Mouse (Mus musculus) midbrain, embryonic 11.5 days (tissue): Measurements from ENCODE around the gene Ezr. TPM values are rescaled to one million over a fixed set of nuclear protein-coding genes. Genes with fewer than 3 reads are reported as not detected.

Source experiments
- ATAC-seq: fragments of 200-750 bp; cut with Nextera tagmentation; 2 replicates; pipeline ENCODE4 v1.8.0; 2017; ENCODE audit warnings: moderate TSS enrichment, moderate library complexity; ENCODE audit not compliant: low FRiP score
- DNase-seq: peaks from one replicate; pipeline ENCODE4 v3.0.0; 2015; ENCODE audit warnings: low spot score; ENCODE audit errors: missing footprints
- H3K27ac ChIP-seq: fragments of 300-500 bp; sonication (generic); 2 replicates; pipeline ENCODE4 v1.5.1; 2014; ENCODE audit warnings: low read depth, low read length
- H3K27me3 ChIP-seq: fragments of 300-500 bp; sonication (generic); 2 replicates; pipeline ENCODE4 v1.6.1; 2014; ENCODE audit warnings: mild to moderate bottlenecking, low read length, moderate library complexity, mixed read lengths; ENCODE audit not compliant: control insufficient read depth, insufficient read depth
- H3K36me3 ChIP-seq: fragments of 300-500 bp; sonication (generic); 2 replicates; pipeline ENCODE4 v1.6.1; 2014; ENCODE audit warnings: mild to moderate bottlenecking, low read length, moderate library complexity, mixed read lengths; ENCODE audit not compliant: control insufficient read depth, insufficient read depth
- H3K4me1 ChIP-seq: fragments of 300-500 bp; sonication (generic); 2 replicates; pipeline ENCODE4 v1.6.1; 2014; ENCODE audit warnings: low read length; ENCODE audit not compliant: control insufficient read depth, insufficient read depth
- H3K4me2 ChIP-seq: fragments of 300-500 bp; sonication (generic); 2 replicates; pipeline ENCODE4 v1.6.1; 2014; ENCODE audit warnings: mild to moderate bottlenecking, moderate library complexity
- H3K4me3 ChIP-seq: fragments of 300-500 bp; sonication (generic); 2 replicates; pipeline ENCODE4 v1.5.1; 2014; ENCODE audit warnings: low read depth, low read length
- H3K9ac ChIP-seq: fragments of 300-500 bp; sonication (generic); 2 replicates; pipeline ENCODE4 v1.6.1; 2014; ENCODE audit warnings: low read length
- H3K9me3 ChIP-seq: fragments of 300-500 bp; sonication (generic); 2 replicates; pipeline ENCODE4 v1.6.1; 2016; ENCODE audit warnings: low read length; ENCODE audit not compliant: control insufficient read depth
- WGBS: fragments of 180-500 bp; shearing (Covaris S2); extraction: QIAGEN DNeasy Blood & Tissue Kit; methylation state at CpG from one replicate; pipeline ENCODE4 v1.1.7; 2014; 5-methylcytosine and 5-hydroxymethylcytosine counted together
- polyA plus RNA-seq: library from polyadenylated mRNA; unstranded; fragments of >200 nt; fragmentation: Nextera tagmentation; extraction: Ambion mirVana; gene quantifications from 2 replicates; pipeline ENCODE4 v1.2.1, GENCODE M21; 2014

The Ezr gene
- polyA plus RNA-seq, 1 experiment from 2014 or later: 51.0 TPM

DNA sequence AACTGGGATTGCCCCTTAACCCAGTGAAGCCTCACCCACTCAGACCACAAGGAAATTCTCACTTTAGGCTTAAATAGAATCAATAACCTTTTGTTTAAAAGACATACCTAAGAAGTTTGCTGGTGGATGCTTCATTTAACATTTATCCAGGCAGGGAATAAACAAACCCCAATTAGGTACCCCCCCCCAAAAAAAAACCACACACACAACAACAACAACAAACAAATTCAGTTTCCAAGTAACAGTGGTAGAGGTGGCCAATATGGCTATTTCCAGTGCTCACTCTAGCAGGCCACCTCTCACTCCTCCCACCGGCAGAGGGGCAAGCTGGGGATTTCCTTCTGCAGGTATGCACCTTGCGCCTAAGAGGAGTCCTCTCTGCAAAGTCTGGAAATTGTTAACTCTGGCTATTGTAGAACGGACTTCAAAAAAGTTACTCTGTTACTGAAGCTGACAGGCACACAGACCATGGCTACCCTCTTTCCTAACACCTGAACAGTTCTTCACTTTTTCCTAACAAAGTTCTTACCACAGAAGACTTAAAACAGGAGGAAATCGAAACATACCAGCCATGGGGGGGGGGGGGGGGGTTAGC lies 2.0 kb downstream of the Ezr start:
- no peaks in the 10 kb centered on the region for H3K36me3 ChIP-seq
- H3K4me2 ChIP-seq: no peak overlapping the region
- H3K27me3 ChIP-seq: peaks cover 25% of the 10 kb centered on the region
- ATAC-seq: no peak
- DNase-seq: no peak
- H3K27ac ChIP-seq: no peak overlapping the region
- H3K9me3 ChIP-seq: no peaks in the 10 kb centered on the region
- WGBS: 60% methylated on average over 4 of the region's 4 CpGs
- peaks cover 15% of the 10 kb centered on the region for H3K4me1 ChIP-seq
- H3K9ac ChIP-seq: no peak overlapping the region
- H3K4me3 ChIP-seq: no peak overlapping the region

- DNase-seq (no peak), ATAC-seq (no peak)
- peaks cover 25% of the 10 kb centered on the region for H3K27me3 ChIP-seq
- H3K4me3 ChIP-seq: no peak overlapping the region; the same call in 1 of the 2 replicates
- no peaks in the 10 kb centered on the region for H3K9me3 ChIP-seq
- H3K27ac ChIP-seq: no peak overlapping the region
- H3K9ac ChIP-seq: no peak overlapping the region
- 37% methylated on average over 7 of the region's 7 CpGs for WGBS
- H3K4me1 ChIP-seq: peaks cover 15% of the 10 kb centered on the region
- peak overlapping the region; percentile 70; the same call in 1 of the 2 replicates for H3K4me2 ChIP-seq
- no peaks in the 10 kb centered on the region for H3K36me3 ChIP-seq
These were observed 3.0 kb downstream of the Ezr start for GRCm38 (mm10) chr17:6779632-6780031.

- peaks cover 15% of the 10 kb centered on the region for H3K4me1 ChIP-seq
- peak overlapping the region; percentile 44 for H3K9ac ChIP-seq
- peak overlapping the region; percentile 70 for H3K4me2 ChIP-seq
- H3K9me3 ChIP-seq: no peaks in the 10 kb centered on the region
- 10% methylated on average over 23 of the region's 23 CpGs for WGBS
- H3K27me3 ChIP-seq: peaks cover 25% of the 10 kb centered on the region
- peak; percentile 95 for DNase-seq
- peak overlapping the region; percentile 29 for H3K4me3 ChIP-seq
- no peaks in the 10 kb centered on the region for H3K36me3 ChIP-seq
- ATAC-seq: peak; percentile 36; the same call in 1 of the 2 replicates
- H3K27ac ChIP-seq: no peak overlapping the region
These were observed 3.6 kb downstream of the Ezr start for GRCm38 (mm10) chr17:6778771-6779509.

DNA sequence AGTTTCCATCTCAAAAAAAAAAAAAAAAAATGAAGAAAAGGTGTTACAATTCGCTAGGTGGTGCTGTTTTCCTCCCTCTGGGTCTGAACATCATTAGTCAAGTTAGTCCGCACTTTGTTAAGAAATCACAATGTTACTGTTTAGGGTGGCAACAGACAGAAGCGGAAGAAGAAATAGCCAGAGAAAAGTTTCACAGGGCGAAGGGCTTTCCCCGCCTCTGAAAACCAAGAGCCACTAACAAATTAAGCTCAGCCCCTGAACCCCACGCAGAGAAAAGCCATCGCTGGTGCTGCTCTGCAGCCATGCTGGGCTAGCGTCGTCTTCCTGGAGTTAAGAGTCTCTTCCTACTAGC lies 4.3 kb downstream of the Ezr start:
- Histone ChIP-seq H3K27me3 (peaks cover 22% of the 10 kb centered on the region), H3K4me1 (peaks cover 13% of the 10 kb centered on the region), H3K36me3 (no peaks in the 10 kb centered on the region), H3K9me3 (no peaks in the 10 kb centered on the region), H3K27ac (no peak overlapping the region), H3K9ac (peak overlapping the region; percentile 44; the same call in 1 of the 2 replicates), H3K4me3 (peak overlapping the region; percentile 29), H3K4me2 (peak overlapping the region; percentile 70)
- DNase-seq: peak; percentile 93
- ATAC-seq: no peak
- 2% methylated on average over 9 of the region's 9 CpGs for WGBS

DNA sequence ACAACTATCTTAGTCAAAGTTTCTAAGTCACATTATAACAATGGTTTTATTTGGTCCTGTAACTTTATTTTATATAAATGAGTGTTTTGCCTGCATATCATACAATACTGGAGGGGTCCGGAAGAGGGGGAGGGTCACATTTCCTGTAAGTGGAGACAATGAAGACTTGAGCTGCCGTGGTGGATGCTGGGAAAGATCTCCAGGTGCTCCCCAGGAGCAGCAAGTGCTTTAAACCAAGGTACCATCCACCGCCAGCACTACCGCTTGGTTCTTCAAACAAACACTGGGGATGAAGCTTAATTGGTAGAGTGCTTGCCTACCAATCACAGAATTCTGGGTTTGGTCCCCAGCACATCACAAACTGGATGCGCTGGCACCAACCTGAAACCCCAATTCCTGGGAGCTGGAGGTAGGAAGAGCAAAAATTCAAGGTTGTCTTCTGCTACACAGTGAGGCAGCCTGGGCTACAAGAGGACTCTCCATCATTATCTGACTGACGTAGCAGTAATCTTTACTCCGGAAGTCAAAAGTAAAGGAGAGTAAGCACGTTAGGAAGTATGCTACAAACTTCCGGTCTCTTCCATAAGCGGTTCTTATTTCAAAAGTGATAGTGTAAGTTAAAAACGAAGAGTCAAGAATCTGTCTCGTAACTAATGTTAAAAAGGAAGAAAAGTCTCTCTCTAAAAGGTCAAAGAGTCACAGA lies 4.8 kb downstream of the Ezr start:
- Histone ChIP-seq H3K9me3 (no peaks in the 10 kb centered on the region), H3K27me3 (peaks cover 22% of the 10 kb centered on the region), H3K4me1 (peaks cover 11% of the 10 kb centered on the region), H3K9ac (no peak overlapping the region), H3K36me3 (no peaks in the 10 kb centered on the region), H3K4me3 (no peak overlapping the region), H3K4me2 (peak overlapping the region; percentile 70; the same call in 1 of the 2 replicates), H3K27ac (no peak overlapping the region)
- 69% methylated on average over 12 of the region's 12 CpGs for WGBS
- DNase-seq (no peak), ATAC-seq (no peak)

DNA sequence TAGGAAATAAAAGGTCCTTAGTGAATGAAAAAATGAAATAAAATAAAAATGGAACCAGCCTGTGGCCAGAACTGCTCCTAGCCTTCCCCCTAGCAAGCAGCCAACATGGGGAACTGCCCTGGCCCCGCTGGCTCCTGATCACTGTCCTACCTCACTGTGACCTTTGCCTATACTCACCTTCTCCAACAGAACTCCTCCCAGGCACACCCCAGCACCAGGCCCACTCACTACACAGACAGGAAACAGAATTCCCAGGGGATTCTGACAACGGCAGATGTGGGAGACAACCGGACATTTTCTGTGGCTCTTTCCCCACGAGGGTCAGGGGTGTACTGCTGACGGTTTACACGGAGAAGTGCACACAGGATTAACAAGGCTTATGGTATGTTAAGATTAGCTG lies 5.5 kb downstream of the Ezr start:
- H3K27ac ChIP-seq: no peak overlapping the region

GRCm38 (mm10) chr17:6776576-6776975 lies 6.0 kb downstream of the Ezr start:
- ATAC-seq: no peak
- Histone ChIP-seq H3K4me1 (peaks cover 11% of the 10 kb centered on the region), H3K9ac (no peak overlapping the region), H3K4me3 (no peak overlapping the region), H3K27ac (no peak overlapping the region), H3K27me3 (peaks cover 14% of the 10 kb centered on the region), H3K4me2 (no peak overlapping the region), H3K36me3 (no peaks in the 10 kb centered on the region), H3K9me3 (no peaks in the 10 kb centered on the region)
- WGBS: 28% methylated on average over 5 of the region's 5 CpGs
- no peak for DNase-seq

More for the DNA sequence above, 5.5 kb downstream of the Ezr start:
- H3K9ac ChIP-seq: no peak overlapping the region
- ATAC-seq (no peak), DNase-seq (no peak)
- peaks cover 11% of the 10 kb centered on the region for H3K4me1 ChIP-seq
- 77% methylated on average over 6 of the region's 6 CpGs for whole genome bisulfite sequencing
- no peaks in the 10 kb centered on the region for H3K9me3 ChIP-seq
- H3K4me3 ChIP-seq: no peak overlapping the region
- peaks cover 18% of the 10 kb centered on the region for H3K27me3 ChIP-seq
- no peaks in the 10 kb centered on the region for H3K36me3 ChIP-seq
- H3K4me2 ChIP-seq: no peak overlapping the region

- Histone ChIP-seq H3K4me3 (no peak overlapping the region), H3K9ac (no peak overlapping the region), H3K27ac (no peak overlapping the region), H3K36me3 (no peaks in the 10 kb centered on the region), H3K4me2 (no peak overlapping the region), H3K9me3 (no peaks in the 10 kb centered on the region), H3K27me3 (peaks cover 11% of the 10 kb centered on the region), H3K4me1 (peaks cover 11% of the 10 kb centered on the region)
- 67% methylated on average over 6 of the region's 6 CpGs for WGBS
- no peak for DNase-seq
- ATAC-seq: no peak
These were observed 6.5 kb downstream of the Ezr start for GRCm38 (mm10) chr17:6776123-6776522.

DNA sequence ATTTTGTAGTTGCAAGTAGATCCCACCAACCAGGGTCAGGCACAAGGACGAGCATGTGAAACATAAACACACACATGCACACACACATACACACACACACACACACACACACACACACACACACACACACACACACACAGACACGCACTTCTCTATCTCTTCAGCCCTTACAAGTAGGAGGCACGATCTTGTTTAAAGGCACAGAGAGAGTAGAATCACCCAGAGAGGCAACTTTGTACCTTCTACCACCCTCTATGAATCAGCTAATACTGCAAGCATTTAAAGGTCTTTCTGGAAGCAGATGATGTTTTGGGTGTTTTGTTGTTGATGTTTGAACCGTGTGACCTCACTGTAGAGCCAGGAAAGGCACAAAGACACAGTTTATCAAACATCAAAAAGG lies 6.9 kb downstream of the Ezr start:
- Histone ChIP-seq H3K4me2 (no peak overlapping the region), H3K9ac (no peak overlapping the region), H3K36me3 (no peaks in the 10 kb centered on the region), H3K4me1 (peaks cover 11% of the 10 kb centered on the region), H3K9me3 (no peaks in the 10 kb centered on the region), H3K27me3 (peaks cover 8% of the 10 kb centered on the region), H3K27ac (no peak overlapping the region), H3K4me3 (no peak overlapping the region)
- 78% methylated on average over 4 of the region's 4 CpGs for WGBS
- DNase-seq (no peak), ATAC-seq (no peak)
